Mouse (Mus musculus) kidney, embryonic 15.5 days (tissue): ENCODE results near the gene Apobec4. TPM values are rescaled to one million over a fixed set of nuclear protein-coding genes. Genes with fewer than 3 reads are reported as not detected.
A peak's percentile ranks its signal among the peaks of the same experiment; 100 is the strongest.

Experiments used
- ATAC-seq: fragments of 200-750 bp; cut with Nextera tagmentation; replicated peaks from 2 replicates; pipeline ENCODE4 v1.8.0; 2017; ENCODE audit warnings: moderate TSS enrichment; ENCODE audit not compliant: low FRiP score
- H3K27ac ChIP-seq: fragments of 300-500 bp; sonication (generic); 2 replicates; pipeline ENCODE4 v1.5.1; 2015; ENCODE audit warnings: mild to moderate bottlenecking, inconsistent platforms
- H3K27me3 ChIP-seq: fragments of 300-500 bp; sonication (generic); 2 replicates; pipeline ENCODE4 v1.6.1; 2015; ENCODE audit warnings: inconsistent platforms
- H3K36me3 ChIP-seq: fragments of 300-500 bp; sonication (generic); 2 replicates; pipeline ENCODE4 v1.6.1; 2015; ENCODE audit warnings: inconsistent platforms
- H3K4me1 ChIP-seq: fragments of 300-500 bp; sonication (generic); 2 replicates; pipeline ENCODE4 v1.6.1; 2015; ENCODE audit warnings: inconsistent platforms
- H3K4me2 ChIP-seq: fragments of 300-500 bp; sonication (generic); 2 replicates; pipeline ENCODE4 v1.6.1; 2015; ENCODE audit warnings: moderate library complexity, mild to moderate bottlenecking, inconsistent platforms
- H3K4me3 ChIP-seq: fragments of 300-500 bp; sonication (generic); replicated peaks from 2 replicates; pipeline ENCODE4 v1.5.1; 2015; ENCODE audit warnings: mild to moderate bottlenecking, inconsistent platforms
- H3K9ac ChIP-seq: fragments of 300-500 bp; sonication (generic); 2 replicates; pipeline ENCODE4 v1.6.1; 2015; ENCODE audit warnings: mild to moderate bottlenecking, inconsistent platforms
- H3K9me3 ChIP-seq: fragments of 300-500 bp; sonication (generic); replicated peaks from 2 replicates; pipeline ENCODE4 v1.6.1; 2016; ENCODE audit warnings: inconsistent platforms
- WGBS: fragments of 180-500 bp; shearing (Covaris S2); methylation state at CpG from one replicate; pipeline ENCODE4 v1.1.7; 2015; ENCODE audit warnings: mixed read lengths; 5-methylcytosine and 5-hydroxymethylcytosine counted together
- polyA plus RNA-seq: library from polyadenylated mRNA; unstranded; fragments of >200 nt; fragmentation: Nextera tagmentation; extraction: Ambion mirVana; gene quantifications from 2 replicates; pipeline ENCODE4 v1.2.1, GENCODE M21; 2015

The Apobec4 gene
- polyA plus RNA-seq = not detected in 2 replicates

- H3K4me2 ChIP-seq = no peak within 1 kb of the TSS
- no peaks in the 10 kb centered on the region for H3K27me3 ChIP-seq
- H3K4me3 ChIP-seq = no peak within 1 kb of the TSS
- no peaks in the 10 kb centered on the region for H3K4me1 ChIP-seq
- no peak within 1 kb of the TSS for H3K27ac ChIP-seq
- H3K9me3 ChIP-seq = no peaks in the 10 kb centered on the region
- H3K36me3 ChIP-seq = no peaks in the 10 kb centered on the region
- no peak for ATAC-seq
- no peak within 1 kb of the TSS for H3K9ac ChIP-seq
- WGBS = 71% methylated on average over 13 of the region's 13 CpGs
These were observed at the start of gene Apobec4 for GRCm38 (mm10) chr1:152750312-152750965. Gene Apobec4, plus strand, starts transcription at chr1:152750551.

GRCm38 (mm10) chr1:152701066-152701465 lies 49.3 kb upstream of the Apobec4 start:
- no peak overlapping the region for H3K27ac ChIP-seq
- no peak overlapping the region for H3K4me2 ChIP-seq
- 84% methylated on average over 5 of the region's 5 CpGs for WGBS
- ATAC-seq = no peak
- H3K4me3 ChIP-seq = no peak overlapping the region
- H3K9me3 ChIP-seq = no peaks in the 10 kb centered on the region
- H3K36me3 ChIP-seq = no peaks in the 10 kb centered on the region
- H3K9ac ChIP-seq = no peak overlapping the region
- no peaks in the 10 kb centered on the region for H3K27me3 ChIP-seq
- H3K4me1 ChIP-seq = peaks cover 14% of the 10 kb centered on the region; the same call in 1 of the 2 replicates

GRCm38 (mm10) chr1:152702920-152703319 lies 47.4 kb upstream of the Apobec4 start:
- H3K4me1 ChIP-seq = peaks cover 14% of the 10 kb centered on the region; the same call in 1 of the 2 replicates
- H3K36me3 ChIP-seq = no peaks in the 10 kb centered on the region
- H3K9ac ChIP-seq = no peak overlapping the region
- H3K27me3 ChIP-seq = no peaks in the 10 kb centered on the region
- H3K4me3 ChIP-seq = no peak overlapping the region
- H3K9me3 ChIP-seq = no peaks in the 10 kb centered on the region
- H3K4me2 ChIP-seq = no peak overlapping the region
- ATAC-seq = peak; percentile 62; the same call in 1 of the 2 replicates
- 31% methylated on average over 6 of the region's 6 CpGs for WGBS
- no peak overlapping the region for H3K27ac ChIP-seq

GRCm38 (mm10) chr1:152703941-152704340 lies 46.4 kb upstream of the Apobec4 start:
- Histone ChIP-seq H3K4me1 (peaks cover 14% of the 10 kb centered on the region; the same call in 1 of the 2 replicates), H3K27ac (no peak overlapping the region), H3K36me3 (no peaks in the 10 kb centered on the region), H3K4me2 (no peak overlapping the region), H3K4me3 (no peak overlapping the region), H3K9ac (no peak overlapping the region), H3K9me3 (no peaks in the 10 kb centered on the region), H3K27me3 (no peaks in the 10 kb centered on the region)
- ATAC-seq = no peak
- WGBS = 37% methylated on average over 6 of the region's 6 CpGs

- Histone ChIP-seq H3K36me3 (no peaks in the 10 kb centered on the region), H3K9ac (no peak overlapping the region), H3K4me1 (peaks cover 14% of the 10 kb centered on the region; the same call in 1 of the 2 replicates), H3K4me2 (no peak overlapping the region), H3K27ac (no peak overlapping the region), H3K4me3 (no peak overlapping the region), H3K9me3 (no peaks in the 10 kb centered on the region), H3K27me3 (no peaks in the 10 kb centered on the region)
- no peak for ATAC-seq
- 69% methylated on average over 2 of the region's 2 CpGs for WGBS
These were observed 42.8 kb upstream of the Apobec4 start for GRCm38 (mm10) chr1:152707560-152707959.

- no peaks in the 10 kb centered on the region for H3K27me3 ChIP-seq
- no peaks in the 10 kb centered on the region for H3K4me1 ChIP-seq
- no peak overlapping the region for H3K27ac ChIP-seq
- no peak overlapping the region for H3K4me2 ChIP-seq
- no peak for ATAC-seq
- no peak overlapping the region for H3K9ac ChIP-seq
- 83% methylated on average over 4 of the region's 4 CpGs for WGBS
- no peak overlapping the region for H3K4me3 ChIP-seq
- H3K36me3 ChIP-seq = no peaks in the 10 kb centered on the region
- H3K9me3 ChIP-seq = no peaks in the 10 kb centered on the region
These were observed 39.3 kb upstream of the Apobec4 start for GRCm38 (mm10) chr1:152711037-152711436.

GRCm38 (mm10) chr1:152713924-152714323 lies 36.4 kb upstream of the Apobec4 start:
- Histone ChIP-seq H3K9me3 (no peaks in the 10 kb centered on the region), H3K27me3 (no peaks in the 10 kb centered on the region), H3K36me3 (no peaks in the 10 kb centered on the region), H3K9ac (no peak overlapping the region), H3K4me2 (no peak overlapping the region), H3K4me3 (no peak overlapping the region), H3K4me1 (0 out of 2 replicates have a peak, but pooled peaks cover 4% of the 10 kb centered on the region), H3K27ac (no peak overlapping the region)
- 89% methylated on average over 4 of the region's 4 CpGs for WGBS
- ATAC-seq = no peak

- Histone ChIP-seq H3K27me3 (no peaks in the 10 kb centered on the region), H3K36me3 (no peaks in the 10 kb centered on the region), H3K9me3 (no peaks in the 10 kb centered on the region), H3K4me2 (no peak overlapping the region), H3K4me1 (0 out of 2 replicates have a peak, but pooled peaks cover 4% of the 10 kb centered on the region), H3K27ac (no peak overlapping the region), H3K4me3 (no peak overlapping the region), H3K9ac (no peak overlapping the region)
- ATAC-seq = no peak
- 90% methylated on average over 3 of the region's 3 CpGs for WGBS
These were observed 35.9 kb upstream of the Apobec4 start for GRCm38 (mm10) chr1:152714405-152714804.

- no peaks in the 10 kb centered on the region for H3K27me3 ChIP-seq
- 100% methylated on average over 1 of the region's 1 CpGs for WGBS
- no peak overlapping the region for H3K4me2 ChIP-seq
- H3K9ac ChIP-seq = no peak overlapping the region
- H3K4me3 ChIP-seq = no peak overlapping the region
- ATAC-seq = no peak
- H3K4me1 ChIP-seq = 0 out of 2 replicates have a peak, but pooled peaks cover 4% of the 10 kb centered on the region
- no peak overlapping the region for H3K27ac ChIP-seq
- H3K9me3 ChIP-seq = no peaks in the 10 kb centered on the region
- H3K36me3 ChIP-seq = no peaks in the 10 kb centered on the region
These were observed 33.0 kb upstream of the Apobec4 start for GRCm38 (mm10) chr1:152717329-152717728.

GRCm38 (mm10) chr1:152718200-152718599 lies 32.2 kb upstream of the Apobec4 start:
- 0 out of 2 replicates have a peak, but pooled peaks cover 4% of the 10 kb centered on the region for H3K4me1 ChIP-seq
- H3K9me3 ChIP-seq = no peaks in the 10 kb centered on the region
- no peak overlapping the region for H3K9ac ChIP-seq
- H3K4me3 ChIP-seq = no peak overlapping the region
- H3K27ac ChIP-seq = no peak overlapping the region
- H3K27me3 ChIP-seq = no peaks in the 10 kb centered on the region
- H3K36me3 ChIP-seq = no peaks in the 10 kb centered on the region
- ATAC-seq = no peak
- H3K4me2 ChIP-seq = no peak overlapping the region
- WGBS = 50% methylated on average over 6 of the region's 6 CpGs

- Histone ChIP-seq H3K27me3 (no peaks in the 10 kb centered on the region), H3K9ac (no peak overlapping the region), H3K36me3 (no peaks in the 10 kb centered on the region), H3K4me2 (no peak overlapping the region), H3K4me3 (no peak overlapping the region), H3K4me1 (0 out of 2 replicates have a peak, but pooled peaks cover 4% of the 10 kb centered on the region), H3K27ac (no peak overlapping the region), H3K9me3 (no peaks in the 10 kb centered on the region)
- ATAC-seq = no peak
- WGBS = 82% methylated on average over 4 of the region's 4 CpGs
These were observed 29.4 kb upstream of the Apobec4 start for GRCm38 (mm10) chr1:152720969-152721368.

GRCm38 (mm10) chr1:152721535-152722198 lies 28.7 kb upstream of the Apobec4 start:
- no peaks in the 10 kb centered on the region for H3K9me3 ChIP-seq
- WGBS = 85% methylated on average over 11 of the region's 11 CpGs
- no peak overlapping the region for H3K9ac ChIP-seq
- no peak overlapping the region for H3K27ac ChIP-seq
- ATAC-seq = no peak
- 0 out of 2 replicates have a peak, but pooled peaks cover 4% of the 10 kb centered on the region for H3K4me1 ChIP-seq
- H3K27me3 ChIP-seq = no peaks in the 10 kb centered on the region
- no peak overlapping the region for H3K4me2 ChIP-seq
- no peak overlapping the region for H3K4me3 ChIP-seq
- H3K36me3 ChIP-seq = no peaks in the 10 kb centered on the region
